Mouse (Mus musculus) retina, postnatal 7 days (tissue): ENCODE measurements around the gene Actr6.
A peak's percentile ranks its signal among the peaks of the same experiment; 100 is the strongest.
"Not testable (repeated sequence)": the region's sequence is repeated elsewhere in the genome, so short reads cannot be mapped to it uniquely, and the experiment has no call there.

Source experiments
- DNase-seq: peaks from one replicate; pipeline ENCODE4 v3.0.0-alpha.2; 2012; ENCODE audit warnings: low read depth, low spot score

Actr6 gene

DNA sequence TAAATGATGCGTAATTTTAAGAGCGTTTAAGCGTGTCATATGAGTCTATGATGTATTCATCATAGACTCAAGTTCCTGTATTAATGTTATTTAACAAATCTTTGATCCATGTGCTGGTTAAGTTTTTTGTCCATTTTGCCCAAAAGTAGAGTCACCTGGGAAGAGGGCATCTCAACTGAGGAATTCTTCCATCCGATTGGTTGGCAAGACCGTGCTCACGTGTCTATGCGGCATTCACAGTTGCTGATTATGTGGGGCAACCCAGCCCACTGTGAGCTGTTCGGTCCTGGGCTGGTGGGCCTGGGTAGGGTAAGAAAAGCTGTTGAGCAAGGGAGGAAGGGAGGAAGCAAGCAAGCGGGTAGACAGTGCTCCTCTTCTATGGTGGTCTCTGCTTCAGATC lies 6.3 kb upstream of the Actr6 start:
- DNase-seq, result no peak

GRCm38 (mm10) chr10:89737887-89738286 lies 5.8 kb upstream of the Actr6 start:
- DNase-seq, result no peak

DNA sequence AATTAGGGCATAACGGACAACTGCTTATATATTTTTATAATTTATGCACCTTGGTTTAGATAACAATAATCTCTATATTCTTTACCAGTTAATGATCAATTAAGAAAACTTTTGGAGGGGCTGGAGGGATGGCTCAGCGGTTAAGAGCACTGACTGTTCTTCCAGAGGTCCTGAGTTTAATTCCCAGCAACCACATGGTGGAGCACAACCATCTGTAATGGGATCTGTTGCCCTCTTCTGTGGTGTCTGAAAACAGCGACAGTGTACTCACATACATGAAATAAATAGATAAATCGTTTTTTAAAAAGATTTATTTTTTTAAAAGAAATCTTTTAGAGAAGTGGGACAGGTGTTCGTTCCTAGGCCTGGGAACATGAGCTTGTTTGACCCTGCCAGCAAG lies 5.0 kb upstream of the Actr6 start:
- no peak for DNase-seq

DNA sequence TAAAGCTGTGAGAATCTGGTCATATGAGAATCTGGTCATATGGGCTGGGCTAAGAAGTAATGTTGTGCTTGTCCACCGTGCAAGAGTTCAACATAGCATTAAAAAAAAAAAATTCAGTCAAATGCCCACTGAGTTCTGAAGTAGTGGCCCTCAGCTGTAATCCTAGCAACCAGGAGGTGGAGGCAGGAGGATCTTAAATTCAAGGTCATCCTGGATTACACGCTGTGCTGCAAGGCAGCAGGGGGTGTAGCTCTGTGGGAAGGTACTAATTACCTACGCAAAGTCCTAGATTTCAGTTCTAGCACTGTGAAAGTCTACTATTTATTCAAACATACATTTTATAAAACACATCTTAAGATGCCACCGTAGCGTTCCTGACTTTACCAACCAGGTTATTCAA lies 754 bp downstream of the Actr6 start:
- DNase-seq, result no peak

GRCm38 (mm10) chr10:89730386-89730785 lies 1.7 kb downstream of the Actr6 start:
- no peak for DNase-seq

- no peak for DNase-seq
Observed at GRCm38 (mm10) chr10:89722247-89723195, 9.6 kb downstream of the Actr6 start.

- DNase-seq, result no peak
Observed at GRCm38 (mm10) chr10:89720796-89721195, 11.3 kb downstream of the Actr6 start.

DNA sequence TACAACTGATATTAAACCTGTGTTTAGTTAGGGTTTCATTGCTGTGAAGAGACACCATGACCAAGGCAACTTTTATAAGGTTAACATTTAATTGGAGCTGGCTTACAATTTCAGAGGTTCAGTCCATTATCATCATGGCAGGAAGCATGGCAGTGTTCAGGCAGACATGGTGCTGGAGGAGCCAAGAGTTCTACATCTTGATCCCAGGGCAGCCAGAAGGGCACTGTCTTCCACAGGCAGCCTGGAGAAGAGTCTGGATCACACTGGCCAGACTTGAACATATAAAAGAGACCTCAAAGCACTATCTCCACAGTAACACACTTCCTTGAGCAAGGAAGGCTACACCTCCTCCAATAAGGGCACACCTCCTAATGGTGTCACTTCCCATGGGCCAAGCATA lies 11.8 kb downstream of the Actr6 start:
- no peak for DNase-seq

DNA sequence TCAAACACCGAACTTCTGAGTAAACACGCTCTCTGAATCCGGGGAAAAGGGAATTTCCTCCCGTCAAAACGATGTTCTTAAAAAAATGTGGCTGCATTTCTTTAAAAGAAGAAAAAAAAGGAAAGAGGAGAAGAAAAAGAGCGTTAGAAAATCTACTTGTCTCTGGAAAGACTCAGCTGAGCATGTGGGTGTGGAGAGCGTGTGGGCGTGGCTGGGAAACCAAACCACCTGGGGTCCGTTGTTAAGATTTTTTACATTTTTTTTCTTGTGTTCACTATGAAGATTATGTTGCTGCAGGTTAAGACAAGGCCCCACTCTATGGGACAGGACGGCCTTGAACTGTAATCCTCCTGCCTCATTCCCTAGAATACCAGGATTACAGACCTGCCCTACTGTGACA lies 17.2 kb downstream of the Actr6 start:
- DNase-seq, result no peak

DNA sequence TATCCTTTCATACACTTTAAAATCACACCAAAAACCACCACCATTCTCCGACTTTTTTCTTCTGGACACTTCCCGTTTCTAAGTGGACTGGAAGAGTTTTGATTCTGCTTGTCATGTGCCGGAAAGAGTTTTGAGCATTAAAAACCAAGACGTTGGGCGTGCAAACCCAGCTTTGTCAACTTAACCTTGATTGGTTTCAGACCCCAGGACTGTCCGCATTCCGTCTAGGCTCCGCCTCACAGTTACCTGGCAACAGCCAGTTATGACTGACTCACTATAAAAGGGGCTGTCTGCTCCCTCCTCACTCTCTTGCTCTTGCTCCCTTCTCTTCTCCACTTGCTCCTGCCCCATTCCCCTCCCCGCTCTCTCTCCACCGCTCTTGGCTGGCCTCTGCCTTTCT lies 23.4 kb downstream of the Actr6 start:
- DNase-seq, result no peak

DNA sequence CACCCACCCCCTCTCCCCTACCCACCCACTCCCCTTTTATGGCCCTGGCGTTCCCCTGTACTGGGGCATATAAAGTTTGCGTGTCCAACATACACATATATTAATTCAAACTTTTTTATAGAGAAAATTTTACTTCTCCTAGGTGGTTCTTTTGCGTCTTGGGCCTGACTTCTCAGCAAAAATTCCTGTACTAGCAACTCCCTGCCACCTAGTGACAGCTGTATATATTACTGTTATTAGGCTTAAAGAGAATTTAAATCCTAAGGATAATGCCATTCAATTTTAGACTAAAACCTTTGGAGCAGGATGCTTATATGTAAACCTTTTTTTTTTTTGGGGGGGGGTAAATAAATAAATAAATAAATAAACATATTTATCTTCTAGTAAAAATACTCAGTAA lies 24.7 kb downstream of the Actr6 start:
- DNase-seq, result no peak

DNA sequence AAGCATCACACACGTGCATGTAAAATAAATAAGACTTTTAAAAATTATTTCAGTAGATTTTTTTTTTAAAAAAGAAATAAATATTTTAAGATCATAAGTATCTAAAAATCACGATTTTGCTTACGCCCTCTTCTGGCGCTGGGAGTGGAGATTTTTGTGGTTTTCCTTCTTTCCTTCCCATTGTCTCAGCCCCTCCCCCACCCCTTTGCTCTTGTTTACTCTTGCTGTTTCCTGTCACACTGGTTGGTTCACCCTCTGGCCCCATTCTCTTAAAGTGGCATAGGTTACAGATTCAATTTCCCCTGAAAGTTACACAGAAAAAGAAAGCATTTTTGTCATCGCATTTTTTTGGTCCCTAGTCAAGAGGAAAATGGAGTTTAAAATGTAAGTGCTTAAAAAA lies 29.1 kb downstream of the Actr6 start:
- no peak for DNase-seq

GRCm38 (mm10) chr10:89697956-89698355 lies 34.1 kb downstream of the Actr6 start:
- no peak for DNase-seq

DNA sequence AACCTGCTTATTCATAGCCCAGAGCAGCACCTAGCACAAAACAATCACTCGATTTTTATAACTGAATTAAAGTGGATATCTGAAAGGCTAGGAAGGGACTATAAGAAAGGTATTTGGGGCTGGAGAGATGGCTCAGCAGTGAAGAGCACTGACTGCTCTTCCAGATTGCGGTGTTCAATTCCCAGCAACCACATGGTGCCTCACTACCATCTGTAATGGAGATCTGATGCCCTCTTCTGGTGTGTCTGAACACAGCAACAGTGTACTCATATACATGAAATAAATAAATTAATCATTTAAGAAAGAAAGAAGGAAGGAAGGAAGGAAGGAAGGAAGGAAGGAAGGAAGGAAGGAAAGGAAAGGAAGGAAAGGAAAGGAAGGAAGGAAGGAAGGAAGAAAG lies 35.8 kb downstream of the Actr6 start:
- not testable (repeated sequence) for DNase-seq

- DNase-seq, result no peak
Observed at GRCm38 (mm10) chr10:89695194-89695911, 36.7 kb downstream of the Actr6 start.

GRCm38 (mm10) chr10:89690021-89690420 lies 42.1 kb downstream of the Actr6 start:
- DNase-seq, result no peak

DNA sequence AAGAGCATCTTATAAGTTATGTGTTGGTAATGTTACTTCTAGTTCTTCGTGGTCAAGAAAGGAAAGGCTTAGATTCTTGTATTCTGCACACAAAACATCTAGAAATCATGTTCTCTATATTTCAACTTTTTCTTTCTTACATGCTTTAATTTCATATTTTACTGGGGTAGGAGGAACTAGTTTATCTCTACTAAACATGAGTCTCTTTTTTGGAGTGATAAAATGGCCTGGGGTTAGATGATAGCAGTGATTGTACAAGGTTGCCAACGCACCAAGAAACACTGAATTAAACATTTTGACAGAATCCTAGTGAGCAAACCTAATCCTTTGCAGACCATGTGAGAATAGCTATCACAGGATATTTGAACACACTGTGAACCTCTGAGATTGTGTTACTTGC lies 44.6 kb downstream of the Actr6 start:
- DNase-seq, result no peak

DNA sequence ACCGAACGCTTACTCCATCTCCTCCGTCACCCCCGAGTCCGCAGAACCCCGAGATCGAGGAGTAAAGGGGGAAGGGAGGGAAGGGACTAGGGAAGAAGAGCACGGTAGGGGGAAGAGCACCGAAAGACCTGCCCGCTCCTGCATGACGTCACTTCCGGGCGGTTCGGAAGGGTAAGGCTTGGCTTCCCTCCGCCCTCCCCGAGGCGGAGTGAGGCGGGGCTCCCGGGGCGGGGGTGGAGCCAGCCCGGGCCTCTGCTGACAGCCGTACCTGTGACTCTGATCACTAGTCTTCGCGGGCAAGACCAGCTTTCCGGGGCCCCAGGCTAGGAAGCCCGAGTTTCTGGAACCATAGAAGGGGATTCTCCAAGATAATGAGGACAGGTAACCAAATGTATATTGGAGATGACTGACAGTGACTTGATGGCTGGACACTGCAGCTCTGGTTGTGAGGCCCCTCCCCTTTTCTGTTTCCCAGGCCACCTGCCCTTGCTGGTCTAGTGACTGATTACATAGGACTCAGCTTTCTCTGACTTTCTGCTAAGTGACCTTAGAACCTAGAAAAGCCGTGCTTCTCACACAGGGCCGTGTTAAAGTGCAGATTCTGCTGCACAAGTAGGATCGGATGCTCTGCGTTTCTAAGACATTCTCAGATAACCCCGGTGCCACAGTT lies 45.8 kb downstream of the Actr6 start, which contains the start of gene Scyl2:
TSS of gene Scyl2 (minus strand) at position 147 of the 670 bp plus-strand sequence.
- DNase-seq, result peak; percentile 92

DNA sequence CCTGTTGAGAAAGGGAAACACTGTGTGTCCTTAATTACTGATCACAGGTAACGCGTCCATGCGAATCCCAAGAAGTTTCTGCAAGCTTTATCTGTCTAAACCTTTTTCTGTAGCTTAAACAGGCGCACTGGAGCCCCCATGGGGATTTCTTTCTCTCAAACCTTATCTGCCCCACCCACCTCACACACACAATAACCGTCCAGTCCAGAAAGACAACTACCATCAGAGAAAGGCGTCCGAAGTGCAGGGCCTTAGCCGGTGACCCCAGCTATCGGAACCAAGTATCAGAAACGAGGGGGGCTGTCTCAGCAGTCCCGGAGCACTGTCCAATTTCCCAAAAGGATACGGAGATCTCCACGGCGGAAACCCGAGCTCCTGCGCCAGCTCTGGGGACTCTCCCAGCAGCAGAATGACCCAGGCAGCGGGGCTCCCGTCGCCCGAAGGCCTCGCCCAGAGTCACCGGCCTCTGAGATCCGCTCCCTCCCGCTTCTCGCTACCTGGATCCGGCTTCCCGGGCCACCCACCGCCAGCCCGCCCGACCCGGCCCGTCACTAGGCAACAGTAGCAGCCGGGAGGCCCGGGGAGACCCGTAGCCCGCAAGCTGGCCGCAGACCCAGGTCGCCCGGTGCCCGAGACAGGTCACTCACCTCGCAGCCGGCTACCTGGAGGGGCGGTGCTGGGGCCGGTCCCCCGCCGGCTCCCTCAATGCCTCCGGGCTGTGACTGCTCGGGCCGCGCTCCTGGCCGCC lies 46.5 kb downstream of the Actr6 start:
- DNase-seq, result no peak

GRCm38 (mm10) chr10:89682961-89683360 lies 49.1 kb downstream of the Actr6 start:
- no peak for DNase-seq

DNA sequence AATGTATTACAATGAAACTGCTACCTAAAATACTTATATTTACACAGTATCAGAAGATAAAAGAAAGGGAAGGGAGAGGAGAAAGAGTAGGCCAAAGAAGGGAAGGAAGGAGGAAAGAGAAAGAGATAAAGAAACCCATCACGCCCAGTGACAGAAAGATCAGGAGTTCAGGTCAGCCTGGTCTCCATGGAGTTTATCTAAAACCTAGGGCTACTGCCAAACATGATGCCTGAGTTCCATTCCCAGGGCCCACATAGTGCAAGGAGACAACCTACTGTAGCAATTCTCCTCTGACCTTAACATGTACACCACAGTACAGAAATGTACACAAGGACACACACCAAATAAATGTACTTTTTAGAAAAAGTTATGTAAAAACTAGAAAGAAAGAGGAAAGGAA lies 49.9 kb downstream of the Actr6 start:
- DNase-seq, result no peak

GRCm38 (mm10) chr10:89681706-89682105 lies 50.4 kb downstream of the Actr6 start:
- DNase-seq, result no peak
